Mouse (Mus musculus) leukemia stem cell, adult 10-12 weeks (primary cell): ENCODE measurements around the gene Tubgcp4. TPM values are rescaled to one million over a fixed set of nuclear protein-coding genes. Genes with fewer than 3 reads are reported as not detected.

Experiments used
- polyA plus RNA-seq: library from polyadenylated mRNA; stranded (reverse); fragments of >175 nt; gene quantifications from 2 replicates; pipeline ENCODE4 v1.2.3, GENCODE M21; 2012; ENCODE audit warnings: low replicate concordance

Tubgcp4 gene
- polyA plus RNA-seq: 4.2 and 28.8 TPM in 2 replicates

DNA sequence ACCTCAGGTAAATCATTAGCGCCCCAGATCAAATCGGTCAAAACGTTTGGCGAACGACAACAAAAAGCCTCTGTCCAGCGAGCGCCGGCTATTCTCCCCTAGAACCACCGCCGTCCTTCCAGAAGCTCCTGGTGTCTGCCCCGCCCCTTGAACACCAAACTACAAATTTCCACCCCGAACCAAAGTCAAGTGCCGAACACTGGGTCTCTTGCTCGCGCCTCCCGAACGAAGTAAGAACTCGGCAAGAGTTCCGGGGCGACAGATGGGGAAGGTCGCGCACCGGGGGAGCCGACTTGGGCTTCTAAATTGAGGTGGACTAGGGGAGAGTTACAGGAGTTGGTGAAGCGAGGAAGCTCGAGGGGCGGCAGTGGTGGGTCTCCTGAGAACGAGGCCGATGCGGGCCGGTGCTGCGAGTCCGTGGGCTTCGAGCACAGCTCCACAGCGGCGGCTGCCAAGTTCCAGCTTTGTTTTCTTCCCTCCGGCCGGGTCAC is at the start of gene Tubgcp4:
Tubgcp4 (plus strand) TSS at position 174 of the 491 bp plus-strand sequence.

DNA sequence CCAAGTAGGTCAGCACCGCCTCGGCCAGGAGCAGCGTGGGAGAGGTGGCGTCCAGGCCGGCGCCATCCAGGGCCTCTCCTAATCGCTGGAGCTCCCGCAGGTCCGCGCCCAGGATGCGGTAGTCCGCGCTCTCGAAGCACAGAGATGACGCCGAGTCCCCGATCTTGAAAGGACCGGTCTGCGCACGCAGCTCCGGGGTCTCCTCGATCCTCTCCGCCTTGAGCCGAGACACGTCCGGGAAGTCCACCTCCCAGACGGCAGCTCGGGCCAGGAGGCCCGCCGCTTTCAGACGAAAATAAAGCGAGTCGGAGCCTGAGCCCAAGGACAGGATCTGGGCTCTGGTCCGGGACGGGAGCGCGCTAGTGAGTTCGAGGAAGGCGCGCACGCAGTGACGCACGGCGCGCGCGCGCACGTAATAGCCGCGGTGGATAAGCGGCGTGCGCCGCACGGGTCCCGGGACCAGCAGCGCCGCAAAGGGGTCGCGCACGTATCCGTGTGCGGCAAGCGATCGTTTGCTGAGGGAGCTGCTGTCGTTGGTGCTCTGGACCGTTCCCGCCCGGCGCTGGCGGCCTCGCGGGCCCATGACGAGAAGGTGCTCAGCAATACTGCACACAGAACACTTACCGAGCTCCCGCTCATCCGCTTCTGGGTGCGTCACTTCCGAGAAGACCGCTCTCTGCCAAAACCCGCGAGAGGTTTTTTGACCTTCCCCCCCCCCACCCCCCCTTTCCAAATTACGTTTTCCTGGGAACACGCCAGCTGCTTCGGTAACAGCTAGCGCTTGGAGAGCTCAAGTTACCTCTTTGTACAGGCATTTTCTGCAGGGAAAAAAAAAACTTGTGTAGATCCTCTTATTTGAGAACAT is 30.2 kb upstream of the Tubgcp4 start, which contains the start of the genes Adal and Lcmt2:
Adal (plus strand) TSS at position 411 of the 865 bp plus-strand sequence.
Lcmt2 (minus strand) TSS at position 636 of the 865 bp plus-strand sequence.

DNA sequence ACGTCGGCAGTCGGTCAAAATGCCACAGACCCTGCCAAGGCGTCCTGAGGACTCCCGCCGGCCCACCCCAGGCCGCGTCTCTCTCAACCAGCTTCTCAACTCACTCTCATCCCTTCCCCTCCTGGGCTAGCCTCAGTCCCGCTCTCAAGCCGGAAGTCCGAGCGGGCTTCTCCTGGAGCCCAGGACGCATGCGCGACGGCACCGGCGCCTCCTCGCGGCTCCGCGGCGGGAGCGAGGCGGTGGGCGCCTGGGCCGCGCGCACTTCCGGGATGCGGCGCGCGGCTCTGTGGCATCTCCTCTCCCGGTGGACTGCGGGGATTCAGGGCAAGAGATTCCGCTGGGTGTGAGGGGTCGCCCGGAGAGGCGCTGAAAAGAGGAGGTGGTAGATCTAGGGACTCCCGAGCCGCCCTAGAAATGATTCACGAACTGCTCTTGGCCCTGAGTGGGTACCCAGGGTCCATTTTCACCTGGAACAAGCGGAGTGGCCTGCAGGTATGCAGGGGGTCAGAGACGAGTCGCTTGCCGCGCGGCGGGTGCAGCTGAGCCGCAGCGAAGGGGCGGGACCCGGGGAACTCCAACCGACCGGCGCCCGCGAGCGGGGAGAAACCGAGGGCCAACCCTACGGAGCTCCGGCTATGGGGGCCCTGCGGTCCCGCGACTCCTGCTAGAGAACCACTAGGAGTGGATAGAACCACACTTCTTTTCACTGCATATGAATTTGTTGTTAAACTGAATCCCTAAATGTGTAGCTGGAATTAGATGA is 707 bp downstream of the Tubgcp4 start, which contains the start of gene Zscan29:
Zscan29 (minus strand) TSS at position 146 of the 763 bp plus-strand sequence.

Other genes with a start within 250 kb of the Tubgcp4 start
- gene Ubr1, start 199.9 kb upstream of the Tubgcp4 start, polyA plus RNA-seq: 4.0 and 39.1 TPM in 2 replicates
- gene Tmem62, start 193.6 kb upstream of the Tubgcp4 start, polyA plus RNA-seq: 3.5 and 5.2 TPM in 2 replicates
- gene Ccndbp1, start 162.3 kb upstream of the Tubgcp4 start, polyA plus RNA-seq: 4.8 and 9.9 TPM in 2 replicates
- gene Epb42, start 133.6 kb upstream of the Tubgcp4 start, polyA plus RNA-seq: 27.4 and 43.0 TPM in 2 replicates
- gene Tgm5, start 84.8 kb upstream of the Tubgcp4 start, polyA plus RNA-seq: not detected in 2 replicates
- gene Tgm7, start 60.9 kb upstream of the Tubgcp4 start, polyA plus RNA-seq: not detected in 2 replicates
- 2.4 and 3.2 TPM in 2 replicates for gene Adal, start 30.2 kb upstream of the Tubgcp4 start, polyA plus RNA-seq
- gene Lcmt2, start 30.0 kb upstream of the Tubgcp4 start, polyA plus RNA-seq: 11.7 and 13.5 TPM in 2 replicates
- gene Zscan29, start 471 bp downstream of the Tubgcp4 start, polyA plus RNA-seq: 12.7 and 13.2 TPM in 2 replicates
- gene Trp53bp1, start 100.8 kb downstream of the Tubgcp4 start, polyA plus RNA-seq: 7.3 and 7.4 TPM in 2 replicates
- gene Map1a, start 118.9 kb downstream of the Tubgcp4 start, polyA plus RNA-seq: 2.3 and 2.7 TPM in 2 replicates
- 5.3 and 6.3 TPM in 2 replicates for gene Ppip5k1, start 184.7 kb downstream of the Tubgcp4 start, polyA plus RNA-seq
- not detected in 2 replicates for gene Ckmt1, start 187.1 kb downstream of the Tubgcp4 start, polyA plus RNA-seq
- not detected in 2 replicates for gene Strc, start 216.5 kb downstream of the Tubgcp4 start, polyA plus RNA-seq
- 1,200 and 1,371 TPM in 2 replicates for gene Pdia3, start 243.1 kb downstream of the Tubgcp4 start, polyA plus RNA-seq
- 0.23 and 0.27 TPM in 2 replicates for gene Catsper2, start 243.1 kb downstream of the Tubgcp4 start, polyA plus RNA-seq